Mouse (Mus musculus): Measurements from ENCODE around the gene Olfr1324. TPM values are rescaled to one million over a fixed set of nuclear protein-coding genes. Genes with fewer than 3 reads are reported as not detected.
"Not testable (repeated sequence)": the region's sequence is repeated elsewhere in the genome, so short reads cannot be mapped to it uniquely, and the experiment has no call there.

Olfr1324 gene
- not detected in 2 replicates for polyA plus RNA-seq (2015; fragmentation: Nextera tagmentation; extraction: Ambion mirVana)

DNA sequence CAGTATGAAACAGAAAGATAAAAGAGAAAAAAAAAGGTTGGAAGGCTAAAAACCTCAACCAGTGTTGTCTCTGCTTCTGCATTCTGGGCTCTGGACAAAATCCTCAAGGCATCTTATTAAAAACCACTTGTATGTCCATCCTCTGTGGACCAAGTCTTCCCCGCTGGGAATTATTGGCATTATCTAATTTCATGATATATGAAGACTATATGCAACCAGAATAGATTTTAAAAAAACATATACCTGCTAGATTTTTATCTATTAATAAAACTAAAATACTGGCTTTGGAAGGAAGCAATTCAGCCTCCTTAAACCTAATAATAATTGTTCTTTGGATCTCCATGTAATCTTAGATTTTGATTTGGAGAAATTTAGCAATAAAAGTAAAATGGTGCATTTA is at the start of gene Olfr1324:
Olfr1324 (minus strand) TSS at position 101 of the 400 bp plus-strand sequence.
- H3K4me3 ChIP-seq = no peak within 1 kb of the TSS
- H3K36me3 ChIP-seq = no peaks in the 10 kb centered on the region
- ATAC-seq (ENCODE audit: low read depth) = no peak
- WGBS = 97% methylated on average over 1 of the region's 1 CpGs
- no peak within 1 kb of the TSS for H3K9ac ChIP-seq
- H3K4me2 ChIP-seq = no peak within 1 kb of the TSS
- no peaks in the 10 kb centered on the region for H3K27me3 ChIP-seq
- H3K4me1 ChIP-seq (replicated peaks) = no peaks in the 10 kb centered on the region
- no peaks in the 10 kb centered on the region for H3K9me3 ChIP-seq
- H3K27ac ChIP-seq (replicated peaks) = no peak within 1 kb of the TSS

DNA sequence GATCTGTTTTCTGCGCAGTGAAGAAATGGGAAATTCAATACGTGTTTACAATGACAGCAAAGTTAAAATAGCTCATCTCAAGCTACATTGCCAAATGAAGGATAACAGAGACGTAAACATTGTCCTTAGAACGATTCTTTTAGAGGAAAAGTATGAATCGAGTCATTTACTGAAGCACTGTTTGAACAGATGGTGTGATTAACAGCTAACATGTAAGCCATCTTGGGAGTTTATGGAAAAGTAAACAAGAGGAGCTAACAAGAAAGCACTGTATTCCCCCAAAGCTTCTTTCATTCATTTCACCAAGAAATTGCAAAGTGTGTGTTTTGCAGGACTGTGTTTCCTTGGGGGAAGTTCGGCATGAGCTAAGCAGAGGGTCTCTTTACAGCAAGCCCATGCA is 42.0 kb upstream of the Olfr1324 start:
- H3K4me2 ChIP-seq; H3K27ac ChIP-seq (replicated peaks); H3K9ac ChIP-seq; H3K4me3 ChIP-seq; ATAC-seq (ENCODE audit: low read depth); H3K36me3 ChIP-seq; H3K9me3 ChIP-seq; H3K4me1 ChIP-seq (replicated peaks); H3K27me3 ChIP-seq: not testable (repeated sequence)
- 83% methylated on average over 6 of the region's 6 CpGs for WGBS

DNA sequence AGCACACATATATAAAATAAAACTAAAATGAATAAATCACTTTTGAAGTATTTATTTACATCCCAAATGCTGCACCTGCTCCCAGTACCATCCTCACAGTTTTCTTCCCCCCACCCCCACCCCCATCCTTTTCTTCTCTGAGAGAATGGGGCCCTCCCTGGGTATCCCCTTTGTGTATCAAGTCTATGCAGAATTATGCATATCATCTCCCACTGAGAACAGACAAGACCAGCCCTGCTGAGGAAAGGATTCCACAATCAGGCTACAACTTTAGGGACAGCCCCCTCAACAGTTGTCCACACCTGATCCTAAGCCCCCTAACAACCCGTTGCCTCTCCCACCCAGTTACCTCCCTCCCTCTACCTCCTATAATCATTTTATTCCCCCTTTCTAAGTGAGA is 27.8 kb upstream of the Olfr1324 start:
- Histone ChIP-seq H3K4me2 (no peak overlapping the region), H3K36me3 (no peaks in the 10 kb centered on the region), H3K9ac (no peak overlapping the region), H3K27ac (replicated peaks) (no peak overlapping the region), H3K4me1 (replicated peaks) (no peaks in the 10 kb centered on the region), H3K27me3 (no peaks in the 10 kb centered on the region), H3K9me3 (no peaks in the 10 kb centered on the region), H3K4me3 (no peak overlapping the region)
- WGBS = 43% methylated on average over 1 of the region's 1 CpGs
- no peak for ATAC-seq (ENCODE audit: low read depth)

DNA sequence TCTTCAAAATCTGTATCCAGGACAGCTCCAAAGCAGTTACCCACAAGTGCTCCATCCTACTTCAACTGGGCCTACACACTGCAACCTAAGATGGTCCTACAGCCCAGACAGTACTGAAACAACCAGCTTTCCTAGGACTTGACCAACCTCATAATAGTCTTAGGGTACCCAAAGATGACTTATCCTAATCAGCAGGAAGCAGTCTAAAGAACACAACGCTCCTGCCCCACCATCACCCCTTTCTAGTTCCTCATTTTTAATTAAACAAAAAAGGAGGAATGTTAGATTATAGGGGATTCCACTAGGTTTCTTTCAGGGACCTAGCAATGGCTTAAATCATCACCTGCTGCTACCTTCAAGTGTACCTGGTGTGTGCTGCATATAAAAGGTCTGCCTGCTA is 15.1 kb upstream of the Olfr1324 start:
- 80% methylated on average over 1 of the region's 1 CpGs for WGBS
- Histone ChIP-seq H3K4me1 (replicated peaks) (no peaks in the 10 kb centered on the region), H3K36me3 (no peaks in the 10 kb centered on the region), H3K27me3 (no peaks in the 10 kb centered on the region), H3K27ac (replicated peaks) (no peak overlapping the region), H3K9me3 (no peaks in the 10 kb centered on the region), H3K4me3 (no peak overlapping the region), H3K4me2 (no peak overlapping the region), H3K9ac (no peak overlapping the region)
- no peak for ATAC-seq (ENCODE audit: low read depth)

DNA sequence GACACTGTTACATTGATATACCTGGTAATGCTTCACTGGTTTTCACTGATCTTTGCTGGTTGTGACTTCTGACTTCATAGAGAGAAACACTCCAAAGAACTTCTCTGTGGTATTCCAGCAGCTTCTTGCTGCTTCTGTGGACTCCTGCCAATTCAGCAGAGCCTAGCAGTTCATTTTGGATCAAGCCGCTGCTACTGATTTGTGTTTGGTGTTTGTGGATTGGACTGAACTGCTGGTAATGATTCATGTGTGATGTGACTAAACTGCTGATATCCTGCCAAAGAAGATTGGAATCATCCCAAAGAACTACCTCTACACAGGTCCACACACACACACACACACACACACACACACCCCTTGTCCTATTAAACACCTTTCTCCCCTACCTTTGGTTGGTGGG is 14.4 kb upstream of the Olfr1324 start:
- no peak for ATAC-seq (ENCODE audit: low read depth)
- Histone ChIP-seq H3K4me2 (no peak overlapping the region), H3K4me3 (no peak overlapping the region), H3K36me3 (no peaks in the 10 kb centered on the region), H3K9ac (no peak overlapping the region), H3K4me1 (replicated peaks) (no peaks in the 10 kb centered on the region), H3K27me3 (no peaks in the 10 kb centered on the region), H3K27ac (replicated peaks) (no peak overlapping the region), H3K9me3 (no peaks in the 10 kb centered on the region)
- WGBS = 91% methylated on average over 1 of the region's 1 CpGs

DNA sequence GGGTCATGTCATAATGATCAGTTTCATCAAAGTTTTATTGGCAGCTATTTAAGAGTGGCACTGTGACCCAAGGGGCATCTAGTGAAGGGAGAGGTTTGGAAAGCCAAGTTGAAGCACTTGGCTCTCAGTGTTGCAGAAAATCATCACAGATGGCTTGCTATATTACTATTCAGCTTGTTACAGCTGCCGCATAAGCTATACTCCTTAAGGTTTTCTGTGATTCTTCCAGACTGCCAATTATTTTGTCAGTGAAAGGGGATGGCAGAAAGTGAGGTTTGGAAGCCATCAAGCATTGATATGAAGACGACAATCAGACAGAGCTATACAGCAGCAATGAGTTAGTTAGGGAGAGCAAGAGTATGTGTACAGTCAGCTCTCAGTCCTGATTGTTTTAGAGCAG is 4.2 kb upstream of the Olfr1324 start:
- Histone ChIP-seq H3K27ac (replicated peaks) (no peak overlapping the region), H3K36me3 (no peaks in the 10 kb centered on the region), H3K4me3 (no peak overlapping the region), H3K9me3 (no peaks in the 10 kb centered on the region), H3K4me2 (no peak overlapping the region), H3K9ac (no peak overlapping the region), H3K27me3 (no peaks in the 10 kb centered on the region), H3K4me1 (replicated peaks) (no peaks in the 10 kb centered on the region)
- WGBS = 88% methylated on average over 2 of the region's 2 CpGs
- ATAC-seq (ENCODE audit: low read depth) = no peak

DNA sequence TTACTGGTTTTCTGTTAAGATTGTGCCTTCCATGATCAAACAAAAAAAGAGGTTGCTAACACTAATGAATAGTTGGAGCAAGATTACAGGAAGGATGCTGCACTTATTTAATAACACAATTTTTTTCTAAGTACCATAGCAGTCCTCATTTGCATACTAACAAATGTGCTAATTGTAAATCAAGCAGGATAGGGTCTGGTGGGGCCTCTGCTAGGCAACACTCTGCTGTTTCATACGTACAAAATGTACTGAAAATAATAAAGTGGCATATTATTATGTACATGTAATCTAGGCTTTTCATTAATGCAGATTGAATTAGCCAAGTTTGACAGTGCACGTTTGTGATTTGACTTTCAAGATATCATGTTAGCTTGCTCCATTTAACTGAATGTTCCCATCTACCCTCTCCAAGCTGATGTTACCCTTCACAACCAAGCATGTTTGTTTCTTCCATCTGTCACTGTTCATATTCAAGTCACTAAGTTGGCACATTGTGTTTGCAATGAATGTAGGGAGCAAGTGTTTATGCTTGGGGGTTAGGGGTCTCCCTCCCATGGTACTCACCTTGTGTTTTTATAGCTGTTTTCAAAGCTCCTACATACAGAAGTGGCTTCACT is 478 bp downstream of the Olfr1324 start:
- Histone ChIP-seq H3K4me1 (replicated peaks) (no peaks in the 10 kb centered on the region), H3K27ac (replicated peaks) (no peak overlapping the region), H3K36me3 (no peaks in the 10 kb centered on the region), H3K27me3 (no peaks in the 10 kb centered on the region), H3K4me3 (no peak overlapping the region), H3K9ac (no peak overlapping the region), H3K4me2 (no peak overlapping the region), H3K9me3 (no peaks in the 10 kb centered on the region)
- WGBS = 61% methylated on average over 2 of the region's 2 CpGs
- no peak for ATAC-seq (ENCODE audit: low read depth)

DNA sequence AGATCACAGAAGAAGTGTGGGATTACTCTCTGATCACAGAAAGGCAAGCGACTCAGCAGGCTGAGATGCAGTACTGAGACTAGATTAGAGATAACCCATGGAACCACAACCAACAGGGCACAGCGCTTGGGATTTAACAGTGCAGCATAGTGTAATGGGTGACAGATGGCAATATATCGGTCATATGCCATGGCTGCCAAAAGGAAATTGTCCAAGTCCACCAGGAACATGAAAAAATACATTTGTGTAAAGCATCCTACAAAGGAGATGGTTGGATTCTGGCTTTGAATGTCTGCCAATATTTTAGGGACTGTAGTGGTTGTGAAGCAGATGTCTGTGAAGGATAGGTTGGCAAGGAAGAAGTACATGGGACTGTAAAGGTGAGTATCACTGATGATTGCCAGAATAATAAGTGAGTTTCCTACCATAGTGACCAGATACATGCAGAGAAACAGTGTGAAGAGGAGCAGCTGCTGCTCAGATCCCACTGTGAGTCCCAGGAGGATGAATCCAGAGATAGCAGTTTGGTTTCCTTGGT is 2.3 kb downstream of the Olfr1324 start:
- Histone ChIP-seq H3K9ac (no peak overlapping the region), H3K4me3 (no peak overlapping the region), H3K27ac (replicated peaks) (no peak overlapping the region), H3K27me3 (no peaks in the 10 kb centered on the region), H3K4me2 (no peak overlapping the region), H3K9me3 (no peaks in the 10 kb centered on the region), H3K36me3 (no peaks in the 10 kb centered on the region), H3K4me1 (replicated peaks) (no peaks in the 10 kb centered on the region)
- 86% methylated on average over 3 of the region's 3 CpGs for WGBS
- no peak for ATAC-seq (ENCODE audit: low read depth)

DNA sequence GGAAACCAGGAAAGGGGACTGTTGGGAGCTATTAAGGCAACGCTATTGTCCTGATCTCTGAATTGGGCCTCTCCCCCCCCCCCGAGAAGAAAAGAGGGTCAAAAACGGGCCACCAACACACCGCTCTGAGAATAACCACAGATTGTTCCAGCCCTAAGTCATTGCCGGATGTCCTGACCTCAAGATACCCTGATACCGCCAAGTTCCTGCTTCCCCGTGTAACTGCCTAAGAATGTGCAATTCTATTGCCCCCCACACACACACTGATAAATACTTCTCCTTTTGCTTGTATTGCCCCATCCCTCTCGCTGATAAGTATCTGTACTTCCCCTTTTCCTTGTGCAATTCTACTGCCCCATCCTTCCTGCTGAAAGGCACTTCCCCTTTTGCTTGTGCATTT is 17.9 kb downstream of the Olfr1324 start:
- H3K36me3 ChIP-seq; H3K9me3 ChIP-seq; H3K4me3 ChIP-seq; ATAC-seq (ENCODE audit: low read depth); H3K4me1 ChIP-seq (replicated peaks); H3K9ac ChIP-seq; H3K4me2 ChIP-seq; H3K27me3 ChIP-seq; H3K27ac ChIP-seq (replicated peaks): not testable (repeated sequence)
- 81% methylated on average over 8 of the region's 8 CpGs for WGBS

DNA sequence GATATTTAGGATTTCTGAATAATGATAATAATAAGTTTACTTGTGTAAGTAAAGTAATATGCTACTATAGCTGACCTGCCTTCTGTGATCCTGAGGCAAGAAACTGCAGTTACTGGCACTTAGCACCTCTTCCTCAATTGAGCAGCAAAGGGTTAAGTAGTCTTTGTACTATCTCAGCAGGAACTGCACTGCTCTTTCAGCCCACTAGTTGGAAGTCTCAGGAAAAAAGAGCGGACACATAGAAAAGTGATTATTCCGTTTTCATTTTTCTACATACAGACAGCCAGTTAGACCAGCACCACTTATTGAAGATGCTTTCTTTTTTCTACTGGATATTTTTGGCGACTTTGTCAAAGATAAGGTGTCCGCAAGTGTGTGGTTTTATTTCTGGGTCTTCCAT is 37.7 kb downstream of the Olfr1324 start:
- H3K27me3 ChIP-seq; H3K4me3 ChIP-seq; H3K27ac ChIP-seq (replicated peaks); H3K4me1 ChIP-seq (replicated peaks); ATAC-seq (ENCODE audit: low read depth); H3K9me3 ChIP-seq; H3K36me3 ChIP-seq; H3K4me2 ChIP-seq; H3K9ac ChIP-seq: not testable (repeated sequence)
- 87% methylated on average over 4 of the region's 4 CpGs for WGBS

DNA sequence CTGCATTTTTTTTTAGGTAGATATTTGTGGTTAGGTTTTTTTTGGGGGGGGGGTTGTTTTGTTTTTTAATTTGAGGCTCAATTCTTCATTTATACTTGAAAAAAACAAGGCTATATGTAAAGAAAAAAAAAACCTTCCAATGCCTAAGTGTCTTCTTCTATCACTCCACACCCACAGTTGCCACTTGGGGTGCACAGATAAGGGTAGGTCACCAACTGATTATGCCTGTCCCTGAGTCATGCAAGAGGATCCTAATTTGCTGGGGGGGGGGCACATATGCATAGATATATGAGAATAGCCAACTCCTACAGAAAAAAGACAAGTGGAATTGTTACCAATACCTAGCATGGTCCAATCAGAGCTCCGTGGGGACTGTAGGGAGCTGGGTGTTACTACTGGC is 53.3 kb downstream of the Olfr1324 start:
- Histone ChIP-seq H3K9ac (no peak overlapping the region), H3K27ac (replicated peaks) (no peak overlapping the region), H3K27me3 (no peaks in the 10 kb centered on the region), H3K4me2 (no peak overlapping the region), H3K4me1 (replicated peaks) (no peaks in the 10 kb centered on the region), H3K9me3 (peaks cover 7% of the 10 kb centered on the region; the same call in 1 of the 2 replicates), H3K4me3 (no peak overlapping the region), H3K36me3 (no peaks in the 10 kb centered on the region)
- 91% methylated on average over 1 of the region's 1 CpGs for WGBS
- ATAC-seq (ENCODE audit: low read depth) = no peak
